Mouse (Mus musculus) heart, adult 9 months (tissue): ENCODE data around the gene Cyp2c54.
"Not testable (repeated sequence)": the region's sequence is repeated elsewhere in the genome, so short reads cannot be mapped to it uniquely, and the experiment has no call there.

Experiments
- DNase-seq, 2 experiments: peaks; one replicate each; pipeline ENCODE4 v3.0.0; 2022; ENCODE audit warnings: low spot score in 2 of 2

Gene Cyp2c54

DNA sequence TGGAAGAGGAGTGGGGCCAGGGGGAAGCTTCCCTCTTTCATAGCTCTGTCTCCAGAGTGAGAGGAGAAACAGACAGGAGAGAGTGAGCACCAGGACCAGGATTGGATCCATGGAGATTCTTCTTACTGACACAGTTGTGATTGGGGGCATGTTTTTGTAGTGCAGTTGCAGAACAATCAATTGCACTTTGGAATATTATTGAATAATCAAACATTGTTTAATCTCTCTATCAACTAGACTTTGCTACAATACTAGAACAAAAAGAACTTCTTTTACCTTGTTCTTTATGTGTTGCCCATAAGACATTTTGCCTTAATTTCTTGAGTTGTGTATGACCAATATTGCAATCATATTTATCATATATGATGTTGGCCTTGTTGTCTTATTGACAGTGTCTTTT lies at the start of gene Cyp2c54:
Gene Cyp2c54, minus strand, starts transcription at position 127 of the 400 bp plus-strand sequence.
- DNase-seq, result no peak

GRCm38 (mm10) chr19:40119624-40120023 lies 46.0 kb upstream of the Cyp2c54 start:
- not testable (repeated sequence) for DNase-seq

- no peak for DNase-seq
These were observed 17.5 kb upstream of the Cyp2c54 start for GRCm38 (mm10) chr19:40091111-40091510.

- DNase-seq, result not testable (repeated sequence)
These were observed 15.8 kb upstream of the Cyp2c54 start, which contains the start of gene Cyp2c50 for GRCm38 (mm10) chr19:40089421-40089820. Gene Cyp2c50, plus strand, starts transcription at chr19:40089688.

DNA sequence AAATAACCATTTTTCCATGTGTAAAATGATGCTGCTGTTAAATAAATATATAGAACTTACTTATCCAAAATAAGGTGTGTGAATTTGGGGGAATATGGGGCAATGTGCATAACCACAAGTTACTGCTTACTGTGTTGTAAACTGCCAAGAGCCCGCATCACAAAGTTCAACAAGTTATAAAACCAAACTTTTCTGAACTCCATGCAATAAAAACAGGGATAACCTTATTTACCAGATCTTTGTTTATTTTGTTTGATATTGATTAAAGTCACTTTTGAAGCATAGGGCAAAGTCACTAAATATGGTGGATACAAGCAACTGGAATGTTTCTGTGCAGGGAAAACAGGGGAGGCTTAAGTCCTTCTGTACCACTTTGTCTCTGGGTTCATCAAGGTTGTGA lies 14.8 kb upstream of the Cyp2c54 start:
- no peak for DNase-seq

DNA sequence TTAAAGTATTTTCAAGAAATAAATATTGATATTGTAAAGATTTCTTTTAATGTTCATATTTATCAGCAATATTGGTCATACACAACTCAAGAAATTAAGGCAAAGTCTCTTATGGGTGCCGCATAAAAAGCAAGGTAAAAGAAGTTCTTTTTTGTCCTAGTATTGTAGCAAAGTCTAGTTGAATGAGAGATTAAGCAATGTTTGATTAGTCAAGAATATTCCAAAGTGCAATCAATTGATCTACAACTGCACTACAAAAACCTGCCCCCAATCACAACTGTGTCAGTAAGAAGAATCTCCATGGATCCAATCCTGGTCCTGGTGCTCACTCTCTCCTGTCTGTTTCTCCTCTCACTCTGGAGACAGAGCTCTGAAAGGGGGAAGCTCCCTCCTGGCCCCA lies 81.5 kb downstream of the Cyp2c54 start, which contains the start of gene Cyp2c37:
Gene Cyp2c37, plus strand, starts transcription at position 285 of the 400 bp plus-strand sequence.
- not testable (repeated sequence) for DNase-seq

- no peak for DNase-seq
These were observed 84.2 kb downstream of the Cyp2c54 start for GRCm38 (mm10) chr19:39989471-39989870.
